Mouse (Mus musculus): ENCODE results near the gene Gm6460. TPM values are rescaled to one million over a fixed set of nuclear protein-coding genes. Genes with fewer than 3 reads are reported as not detected.
"Not testable (repeated sequence)": the region's sequence is repeated elsewhere in the genome, so short reads cannot be mapped to it uniquely, and the experiment has no call there.

Gm6460 gene
- total RNA-seq (2021) = not detected in 2 replicates
- long read RNA-seq, experiment 1 = 0 reads
- long read RNA-seq, experiment 2 = 0 reads

- not testable (repeated sequence) for DNase-seq
Observed at GRCm38 (mm10) chr5:11594613-11595012, at the start of gene Gm6460. Gm6460 (plus strand) TSS chr5:11594913.

Other genes with a start within 250 kb of the Gm6460 start
- not detected in 2 replicates for gene Gm8897, start 178.5 kb upstream of the Gm6460 start, total RNA-seq (2021)
- gene Gm8906, start 92.2 kb upstream of the Gm6460 start, total RNA-seq (2021) = not detected in 2 replicates
- gene Gm8922, start 87.0 kb downstream of the Gm6460 start, total RNA-seq (2021) = not detected in 2 replicates
- not detected in 2 replicates for gene Gm8926, start 175.6 kb downstream of the Gm6460 start, total RNA-seq (2021)